Mouse (Mus musculus) urinary bladder, postnatal 25 days (tissue): ENCODE results near the gene Galnt17.

Source experiments
- DNase-seq: peaks from one replicate; pipeline ENCODE4 v3.0.0; 2022; ENCODE audit warnings: low spot score

Gene Galnt17

GRCm38 (mm10) chr5:131308397-131308796 lies at the start of gene Galnt17:
TSS of gene Galnt17 (minus strand) at chr5:131308497.
- no peak for DNase-seq

- no peak for DNase-seq
These were observed 26.2 kb upstream of the Galnt17 start for GRCm38 (mm10) chr5:131334536-131334935.

- DNase-seq, result no peak
These were observed 13.0 kb upstream of the Galnt17 start for GRCm38 (mm10) chr5:131321286-131321685.

GRCm38 (mm10) chr5:131319605-131320004 lies 11.3 kb upstream of the Galnt17 start:
- DNase-seq, result no peak

- no peak for DNase-seq
These were observed 10.8 kb upstream of the Galnt17 start for GRCm38 (mm10) chr5:131319141-131319540.

- DNase-seq, result no peak
These were observed 6.7 kb upstream of the Galnt17 start for GRCm38 (mm10) chr5:131315016-131315415.

- peak; percentile 41 for DNase-seq
These were observed 593 bp downstream of the Galnt17 start for GRCm38 (mm10) chr5:131307656-131308151.

- peak; percentile 6 for DNase-seq
These were observed 1.2 kb downstream of the Galnt17 start for GRCm38 (mm10) chr5:131306908-131307655.

GRCm38 (mm10) chr5:131306321-131306907 lies 1.9 kb downstream of the Galnt17 start:
- DNase-seq, result no peak

GRCm38 (mm10) chr5:131305223-131305622 lies 3.1 kb downstream of the Galnt17 start:
- no peak for DNase-seq

- no peak for DNase-seq
These were observed 6.8 kb downstream of the Galnt17 start for GRCm38 (mm10) chr5:131301526-131301925.

- no peak for DNase-seq
These were observed 14.4 kb downstream of the Galnt17 start for GRCm38 (mm10) chr5:131293726-131294449.

GRCm38 (mm10) chr5:131287091-131287490 lies 21.2 kb downstream of the Galnt17 start:
- DNase-seq, result no peak

- DNase-seq, result no peak
These were observed 21.6 kb downstream of the Galnt17 start for GRCm38 (mm10) chr5:131286680-131287079.

GRCm38 (mm10) chr5:131280349-131280748 lies 27.9 kb downstream of the Galnt17 start:
- DNase-seq, result no peak

- no peak for DNase-seq
These were observed 29.0 kb downstream of the Galnt17 start for GRCm38 (mm10) chr5:131279286-131279685.

GRCm38 (mm10) chr5:131277227-131277626 lies 31.1 kb downstream of the Galnt17 start:
- DNase-seq, result no peak

- no peak for DNase-seq
These were observed 42.0 kb downstream of the Galnt17 start for GRCm38 (mm10) chr5:131266291-131266690.

GRCm38 (mm10) chr5:131264145-131264544 lies 44.2 kb downstream of the Galnt17 start:
- no peak for DNase-seq

- DNase-seq, result no peak
These were observed 57.3 kb downstream of the Galnt17 start for GRCm38 (mm10) chr5:131250701-131251636.

- no peak for DNase-seq
These were observed 59.9 kb downstream of the Galnt17 start for GRCm38 (mm10) chr5:131248416-131248815.

- DNase-seq, result no peak
These were observed 61.7 kb downstream of the Galnt17 start for GRCm38 (mm10) chr5:131246591-131246990.
